Mouse (Mus musculus) liver, embryonic 14.5 days (tissue): Measurements from ENCODE around the gene Oxld1.

Experiments used
- CTCF ChIP-seq: IDR thresholded peaks from 2 replicates; pipeline ENCODE4 v1.5.1; 2016; ENCODE audit warnings: antibody characterized with exemption, low read depth, control low read depth
- EP300 ChIP-seq: IDR thresholded peaks from 2 replicates; pipeline ENCODE4 v1.6.1; 2016; ENCODE audit warnings: antibody characterized with exemption, low read depth

DNA sequence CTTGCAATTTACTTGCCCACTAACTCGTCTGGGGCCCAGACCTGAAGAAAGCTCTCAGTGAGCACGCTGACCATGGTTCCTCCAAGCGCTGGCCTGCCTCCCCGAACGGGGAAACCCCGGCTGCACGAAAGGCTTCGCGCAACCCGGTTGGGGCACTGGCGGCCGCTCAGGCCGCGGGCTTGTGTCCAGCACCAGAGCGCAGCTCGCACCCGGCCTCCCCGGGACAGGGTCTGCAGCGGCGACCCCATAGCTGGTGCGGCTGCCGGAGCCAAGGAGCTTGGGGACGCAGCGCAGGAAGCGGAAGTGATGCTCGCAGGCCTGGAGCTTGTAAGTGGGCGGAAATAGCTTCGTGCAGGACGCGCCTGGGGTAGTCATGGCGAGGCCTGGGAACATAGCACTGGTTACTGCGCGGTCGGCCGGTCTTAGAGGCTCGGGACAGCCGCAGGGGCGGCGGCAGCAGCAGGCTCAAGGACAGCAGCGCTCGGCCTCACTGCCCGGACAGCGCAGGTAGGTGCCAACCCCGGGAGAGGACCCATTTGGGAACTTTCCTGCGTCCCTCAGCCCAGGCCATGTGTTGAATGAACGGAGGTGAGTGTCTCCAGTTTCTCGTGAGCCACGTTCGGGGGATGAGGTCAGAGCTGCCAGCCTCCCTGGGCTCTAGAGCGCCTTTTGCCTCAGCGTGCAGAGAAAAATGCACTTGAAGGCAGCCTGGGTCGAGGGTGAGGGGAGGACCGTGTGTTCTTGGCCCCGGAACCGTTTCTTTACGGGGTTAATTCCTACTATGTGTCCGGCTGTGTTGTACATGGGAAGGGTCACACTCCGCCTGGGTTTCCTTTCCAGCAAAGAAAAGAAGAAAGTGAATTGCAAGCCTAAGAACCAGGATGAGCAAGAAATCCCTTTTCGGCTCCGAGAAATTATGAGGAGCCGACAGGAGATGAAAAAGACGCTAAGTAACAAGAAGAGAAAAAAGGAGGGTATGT lies at the start of gene Oxld1, which contains the start of gene Ccdc137:
- TF ChIP-seq CTCF (no peak), EP300 (no peak)
